Mouse (Mus musculus) CH12F3 (cell line): ENCODE results near the gene Dlst.

Experiments used
- in situ Hi-C: fragments of 300-500 bp; cut with MboI; formaldehyde crosslinking; loops from 2 replicates; pipeline ENCODE4 v1.14.3; 2020; ENCODE audit warnings: low sequenced_read_pairs

Gene Dlst

DNA sequence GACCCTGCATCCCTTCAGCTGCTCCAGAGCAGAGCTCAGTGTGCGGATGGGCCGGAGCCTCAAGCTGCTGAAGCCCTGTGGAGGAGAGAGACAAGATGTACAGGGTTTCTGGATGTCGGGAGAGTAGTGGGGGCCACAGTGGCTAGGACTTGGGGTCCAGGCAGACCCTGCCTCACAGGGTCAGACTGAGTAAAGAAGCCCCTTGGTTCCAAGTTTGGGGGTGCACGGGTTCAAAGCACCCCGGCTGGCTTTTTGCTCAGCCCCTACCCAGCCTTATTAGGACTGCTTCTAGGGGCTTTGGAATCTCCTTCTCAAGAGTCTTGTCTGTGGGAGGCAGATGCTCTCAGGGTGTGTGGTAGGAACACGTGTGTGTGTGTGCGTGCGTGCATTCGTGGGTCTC, 36.2 kb downstream of the Dlst start:
- in situ Hi-C loops: no loop called here

DNA sequence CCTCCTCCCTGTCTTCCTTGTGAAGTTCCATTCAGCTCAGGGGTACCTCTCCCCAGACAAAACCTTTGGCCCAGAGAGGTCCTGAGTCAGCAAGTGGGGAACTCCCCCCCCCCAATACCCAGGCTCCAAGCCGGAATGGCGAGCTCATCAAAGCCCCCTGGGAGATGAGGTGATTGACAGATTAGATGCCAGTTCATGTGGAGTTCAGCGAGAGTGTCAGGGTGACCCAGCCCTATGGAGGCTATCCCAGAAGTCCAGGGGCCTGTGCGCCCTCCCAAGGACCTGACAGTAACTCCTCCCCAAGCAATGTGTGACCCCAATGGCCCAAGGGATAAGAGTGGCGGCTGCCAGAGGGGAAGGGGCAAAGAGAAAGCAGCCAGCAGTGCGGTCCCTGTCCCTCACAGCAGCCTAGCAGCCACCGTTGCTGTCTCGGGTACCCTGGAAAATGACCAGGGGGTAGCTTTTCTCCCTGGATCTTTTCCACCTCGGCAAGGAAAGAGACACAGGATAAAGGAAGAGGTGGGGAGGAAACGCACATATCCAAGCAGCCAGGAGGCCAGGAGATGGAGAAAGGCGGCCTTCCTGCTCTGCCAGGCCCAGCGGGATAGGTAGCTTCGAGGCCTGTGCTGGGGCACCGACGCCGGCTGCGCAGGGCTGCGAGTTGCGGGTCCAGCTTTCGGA, 39.8 kb downstream of the Dlst start:
- in situ Hi-C loops: loop anchor here (10.0 kb wide), 1 partner anchor 144 kb away; no protein-coding TSS in a partner anchor

DNA sequence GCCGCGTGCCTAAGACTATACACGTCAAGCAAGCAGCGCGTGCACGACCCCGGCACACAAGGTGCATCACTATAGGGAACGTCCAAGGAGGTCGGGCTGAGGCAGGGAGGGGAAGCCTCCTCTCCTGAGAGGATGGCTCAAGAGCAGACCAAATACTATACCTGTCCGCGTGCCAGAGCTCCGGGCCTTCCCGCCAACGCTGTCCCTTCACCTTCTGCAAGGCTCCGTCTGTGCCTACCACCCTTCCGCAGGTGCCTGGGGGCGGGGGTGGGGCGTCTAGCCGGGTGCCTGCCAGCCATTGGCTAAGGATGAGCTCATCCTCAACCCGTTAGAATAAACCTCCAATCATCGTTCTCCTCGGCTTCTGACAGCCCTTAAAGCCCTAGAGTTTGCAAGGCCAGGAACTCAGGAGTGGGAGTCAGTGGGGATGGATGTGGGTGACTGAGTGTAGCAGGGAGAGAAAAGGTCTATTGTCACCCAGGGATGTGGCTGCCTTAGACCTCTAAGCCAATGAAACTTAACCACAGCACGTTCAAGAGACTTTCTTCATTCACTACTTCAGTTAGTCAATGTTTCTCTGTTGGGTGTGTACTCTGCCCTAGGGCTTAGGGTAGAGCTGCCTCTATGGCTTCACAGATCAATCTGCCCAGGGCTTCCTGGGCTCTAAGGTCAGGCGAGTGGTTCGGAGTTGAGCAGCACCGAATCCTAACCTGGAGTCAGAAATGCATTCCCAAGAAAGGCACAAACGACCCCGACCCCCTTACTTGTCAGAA, 40.6 kb downstream of the Dlst start, which contains the start of gene Rps6kl1:
Gene Rps6kl1 (minus strand): TSS at position 263 of the 773 bp plus-strand sequence.
- in situ Hi-C loops: loop anchor here (10.0 kb wide), 1 partner anchor 144 kb away; no protein-coding TSS in a partner anchor

DNA sequence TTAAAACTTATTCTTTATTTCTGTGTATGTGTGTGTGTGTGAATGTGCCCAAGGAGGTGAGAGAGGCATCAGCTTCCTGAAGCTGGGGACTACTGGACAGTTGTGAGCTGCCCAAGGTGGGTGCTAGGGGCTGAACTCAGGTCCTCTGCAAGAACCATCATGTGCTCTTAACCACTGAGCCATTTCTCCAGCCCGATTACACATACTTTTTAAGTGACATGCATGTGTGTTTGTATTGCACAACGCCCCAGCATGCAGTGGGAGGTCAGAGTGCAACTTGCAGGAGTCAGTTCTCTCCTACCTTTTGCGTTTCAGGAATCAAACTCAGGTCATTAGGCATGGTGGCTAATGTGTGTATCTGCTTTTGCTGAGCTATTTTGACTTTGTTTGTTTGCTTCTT, 42.4 kb downstream of the Dlst start:
- in situ Hi-C loops: loop anchor here (10.0 kb wide), 1 partner anchor 142 kb away; no protein-coding TSS in a partner anchor

DNA sequence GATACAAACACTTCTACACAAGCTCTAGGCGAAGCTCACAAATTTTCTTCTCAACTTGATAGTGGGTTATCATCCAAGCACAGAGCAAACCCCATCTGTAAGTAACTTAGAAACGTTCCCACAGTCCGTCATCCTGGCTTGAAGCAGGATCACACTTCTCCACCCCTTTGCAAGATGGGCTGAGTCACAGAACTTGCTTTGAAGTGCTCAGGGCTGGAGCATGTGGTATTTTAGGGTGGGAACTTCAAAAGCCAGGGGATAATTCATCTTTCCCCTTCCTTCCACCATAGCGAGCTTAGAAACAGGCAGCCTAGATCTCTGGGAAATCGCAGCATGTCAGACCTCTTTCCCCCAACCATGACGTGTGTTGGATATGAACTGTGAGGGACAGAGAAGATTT, 45.7 kb downstream of the Dlst start:
- in situ Hi-C loops: loop anchor here (10.0 kb wide), 1 partner anchor 138 kb away; no protein-coding TSS in a partner anchor

DNA sequence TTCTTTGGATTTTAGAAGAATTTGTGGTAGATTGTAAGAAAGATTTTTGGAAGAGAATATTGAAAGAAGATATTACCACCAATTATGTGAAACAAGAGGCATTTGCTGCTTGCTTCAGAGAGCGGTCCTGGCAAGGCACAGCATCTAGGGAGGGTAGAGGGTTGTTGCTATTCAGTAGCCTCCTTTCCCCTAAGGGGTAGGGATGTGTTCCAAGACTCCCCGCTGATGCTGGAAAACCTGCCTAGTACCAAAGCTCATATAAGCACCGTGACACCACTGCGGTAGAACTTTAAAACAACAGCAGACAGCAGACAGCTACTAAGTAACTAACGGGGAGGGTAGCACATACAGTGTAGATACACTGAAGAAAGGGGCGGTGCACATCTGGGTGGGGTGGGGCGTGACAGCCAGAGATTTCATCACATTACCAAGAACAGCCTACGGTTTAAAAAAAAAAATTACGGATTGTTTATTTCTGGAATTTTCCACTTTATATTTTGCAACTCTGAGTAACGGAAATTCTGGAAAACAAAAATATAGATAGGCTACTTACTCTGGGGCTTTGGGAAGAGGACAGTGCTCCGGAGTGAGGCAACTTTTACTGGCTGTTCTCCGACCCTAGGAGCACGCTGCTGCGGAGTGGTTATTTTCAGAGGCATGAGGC, 47.3 kb downstream of the Dlst start:
- in situ Hi-C loops: loop anchor here (10.0 kb wide), 1 partner anchor 137 kb away; no protein-coding TSS in a partner anchor

DNA sequence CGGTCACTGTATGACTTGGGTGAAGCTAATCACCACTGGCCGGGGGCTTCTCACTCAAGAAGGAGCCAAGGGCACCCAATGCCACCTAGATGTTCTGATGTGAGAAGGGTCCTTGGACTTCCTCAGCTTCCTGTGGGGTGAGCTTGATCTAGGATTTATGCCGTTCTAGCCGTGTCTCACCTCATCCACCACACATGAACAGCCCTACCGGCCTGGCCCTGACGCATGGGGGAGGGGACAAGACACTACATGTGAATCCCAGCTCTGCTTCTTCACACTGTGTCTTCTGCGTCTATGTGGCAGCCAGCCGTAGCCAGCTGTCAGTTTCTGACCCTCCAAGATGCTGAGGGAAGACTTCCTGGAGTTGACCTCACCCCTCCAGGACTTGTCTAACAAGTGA, 48.2 kb downstream of the Dlst start:
- in situ Hi-C loops: loop anchor here (10.0 kb wide), 1 partner anchor 136 kb away; no protein-coding TSS in a partner anchor

DNA sequence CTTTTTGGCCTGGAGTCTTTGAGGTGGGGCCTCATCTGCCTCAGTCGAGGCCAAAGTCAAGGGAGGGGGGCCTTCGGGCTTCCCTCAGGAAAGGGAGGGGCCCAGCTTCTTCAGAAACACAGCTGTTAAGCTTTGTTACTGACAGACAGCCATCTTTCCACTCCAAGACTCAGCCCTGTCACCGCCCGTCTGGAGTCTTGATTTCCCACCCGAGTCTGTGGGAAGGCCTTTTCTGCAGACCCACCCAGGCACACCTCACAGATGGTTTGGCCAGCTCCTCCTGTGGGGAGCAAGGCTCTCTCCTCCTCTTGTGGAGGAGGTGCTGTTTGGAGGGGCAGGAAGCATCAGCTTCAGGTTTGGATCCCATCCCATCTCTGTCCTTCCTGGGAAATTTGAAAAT, 49.0 kb downstream of the Dlst start:
- in situ Hi-C loops: loop anchor here (10.0 kb wide), 1 partner anchor 135 kb away; no protein-coding TSS in a partner anchor

DNA sequence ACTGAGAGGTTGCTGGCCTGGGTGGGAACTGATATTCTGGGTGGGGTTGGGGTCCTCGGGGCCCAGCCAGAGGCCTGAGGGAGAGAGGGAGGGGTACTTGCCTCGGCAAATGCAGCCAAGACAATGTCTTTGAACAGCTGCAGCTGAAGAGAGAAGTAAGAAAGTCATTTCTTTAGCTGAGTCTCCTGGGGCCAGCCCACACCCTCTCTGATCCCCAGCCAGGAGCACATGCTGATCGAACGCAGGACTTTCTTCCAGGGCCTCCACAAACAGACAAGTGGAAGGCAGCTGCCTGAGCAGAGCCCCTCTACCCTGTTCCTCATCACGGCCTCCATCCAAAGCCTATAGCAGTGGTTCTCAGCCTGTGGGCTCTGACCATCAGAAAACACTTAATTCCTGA, 54.4 kb downstream of the Dlst start:
- in situ Hi-C loops: no loop called here

DNA sequence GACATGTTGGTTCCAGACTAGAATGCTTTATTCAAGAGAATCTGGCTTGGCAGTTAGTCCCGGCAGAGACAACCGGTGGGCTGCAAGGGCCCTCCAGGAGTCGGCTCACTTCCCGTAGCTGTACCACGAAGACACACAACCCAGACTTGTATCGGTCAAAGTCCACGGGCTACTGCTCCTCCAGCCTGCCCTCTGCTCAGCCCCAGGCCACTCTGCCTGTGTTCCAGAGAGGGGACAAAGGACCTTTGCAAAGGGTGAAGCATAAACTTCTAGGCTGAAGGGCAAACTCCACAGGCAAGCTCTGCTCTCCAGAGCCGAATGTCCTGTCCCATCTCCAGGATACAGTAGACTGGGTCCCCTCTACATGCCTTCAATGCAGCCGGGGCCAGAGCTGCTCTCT, 56.0 kb downstream of the Dlst start:
- in situ Hi-C loops: no loop called here

DNA sequence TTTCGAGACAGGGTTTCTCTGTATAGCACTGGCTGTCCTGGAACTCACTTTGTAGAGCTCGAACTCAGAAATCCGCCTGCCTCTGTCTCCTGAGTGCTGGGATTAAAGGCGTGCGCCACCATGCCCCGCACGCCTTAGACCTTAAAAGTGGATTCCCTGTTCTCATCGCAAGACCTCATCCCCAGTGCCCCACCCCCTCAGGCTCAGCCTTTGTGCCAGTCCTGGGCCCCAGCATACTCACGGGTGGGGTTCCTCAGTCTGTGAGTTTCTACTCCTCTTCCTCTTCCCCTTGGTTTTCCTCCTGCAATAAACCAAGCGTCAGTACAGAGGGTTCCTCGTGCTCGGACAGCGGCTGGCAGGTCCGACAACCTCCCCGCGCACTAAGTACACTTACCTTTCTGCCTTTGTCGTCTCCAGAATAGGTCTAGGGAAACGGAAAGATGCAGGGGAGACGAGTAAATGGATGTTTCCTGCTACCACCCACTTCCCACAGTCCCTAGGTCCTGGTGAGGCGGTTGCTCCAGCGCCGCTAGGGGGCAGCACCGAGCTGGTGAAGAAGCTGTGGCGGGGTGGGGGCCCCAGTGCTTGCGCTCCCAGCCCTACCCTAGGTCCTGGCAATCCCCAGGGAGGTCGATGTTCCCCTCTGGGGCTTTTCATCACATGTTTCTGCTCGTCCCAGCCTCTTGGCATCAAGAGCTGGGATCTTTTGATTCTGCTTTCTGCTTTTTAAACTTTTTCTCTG, 58.7 kb downstream of the Dlst start:
- in situ Hi-C loops: no loop called here

DNA sequence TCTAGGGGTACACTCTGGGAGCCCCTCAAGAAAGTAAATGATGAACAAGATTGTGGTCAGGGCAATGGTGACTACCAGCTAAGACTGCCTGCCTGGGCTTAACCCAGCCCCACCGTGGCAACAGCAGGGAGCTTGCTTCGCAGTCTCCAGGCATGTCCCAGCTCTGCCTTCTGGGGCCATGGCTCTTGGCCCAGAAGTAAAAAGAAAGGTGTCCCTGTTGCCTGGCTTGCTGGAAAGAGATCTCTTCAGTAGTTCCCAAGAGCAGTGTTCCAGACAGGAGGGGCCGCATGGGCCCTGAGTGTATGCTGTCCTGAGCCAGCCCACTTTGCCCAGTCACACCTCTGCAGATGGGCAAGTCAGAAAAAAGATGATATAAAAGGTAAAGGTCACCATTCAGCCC, 59.2 kb downstream of the Dlst start:
- in situ Hi-C loops: no loop called here

DNA sequence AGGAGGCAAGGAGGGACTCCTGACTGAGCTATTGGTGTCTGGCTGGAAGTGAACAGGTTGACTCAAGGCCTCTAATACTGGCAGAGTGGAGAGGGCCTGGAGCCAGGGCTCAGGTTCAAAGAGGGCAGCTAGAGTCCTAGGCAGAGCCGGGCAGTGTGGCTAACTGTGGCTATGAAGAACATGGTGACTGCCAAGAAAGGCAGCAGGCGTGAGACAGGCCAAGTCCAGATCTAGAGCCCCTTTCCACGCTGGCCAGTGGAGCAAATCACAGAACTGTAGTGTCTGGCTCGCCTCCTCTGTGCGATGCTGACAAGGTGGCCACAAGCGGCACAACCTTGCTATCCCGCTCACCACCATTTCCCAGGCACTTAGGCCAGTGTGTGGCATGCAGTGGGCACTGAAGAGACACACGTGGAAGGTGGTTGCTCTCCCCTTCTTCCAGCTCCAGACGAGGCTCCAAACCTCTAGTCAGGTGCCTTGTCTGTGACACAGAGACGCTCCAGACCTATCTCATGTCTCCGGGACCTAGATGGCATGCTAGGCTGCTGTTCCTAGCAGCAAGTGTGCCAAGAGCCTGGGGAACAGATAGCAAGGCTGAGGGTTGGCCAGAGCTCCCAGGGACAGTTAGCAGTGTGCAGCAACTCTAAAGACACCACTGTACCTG, 59.8 kb downstream of the Dlst start:
- in situ Hi-C loops: no loop called here

DNA sequence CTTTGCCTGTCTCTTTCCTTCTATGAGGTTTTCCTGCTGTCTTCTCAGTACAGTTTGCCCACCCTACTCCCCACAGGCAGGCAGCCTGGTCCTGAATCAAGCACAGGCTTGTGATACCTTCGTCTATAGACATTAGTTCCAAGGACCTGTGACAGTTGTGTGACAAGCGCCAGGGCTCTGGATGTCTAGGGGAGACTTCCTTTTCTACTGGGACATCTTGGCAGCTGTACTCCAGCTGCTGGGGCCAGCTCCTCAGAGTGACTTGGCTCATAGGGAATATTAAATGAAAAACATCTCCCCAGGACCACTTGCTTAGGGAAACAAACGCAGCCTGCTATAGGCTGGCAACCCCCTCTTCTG, 60.3 kb downstream of the Dlst start:
- in situ Hi-C loops: no loop called here

DNA sequence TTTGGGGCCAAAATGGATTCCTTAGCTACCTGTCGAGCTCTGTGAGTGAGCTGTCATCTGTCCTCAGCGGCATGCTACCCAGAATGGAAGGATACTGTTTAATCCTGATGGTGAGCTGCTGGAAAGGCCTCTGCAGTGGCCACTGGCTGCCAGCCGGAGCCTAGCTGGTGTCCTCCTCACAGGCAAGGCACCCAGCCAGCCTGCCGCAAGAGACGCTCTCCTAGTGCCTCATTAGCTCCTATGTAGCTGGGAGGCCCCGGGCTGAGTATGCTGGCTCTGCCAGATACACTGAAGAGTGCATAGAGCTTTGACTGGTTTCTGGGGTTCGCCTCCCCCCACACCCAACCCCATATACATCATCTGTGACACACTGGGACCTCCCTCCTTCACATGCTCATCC, 63.4 kb downstream of the Dlst start:
- in situ Hi-C loops: no loop called here

DNA sequence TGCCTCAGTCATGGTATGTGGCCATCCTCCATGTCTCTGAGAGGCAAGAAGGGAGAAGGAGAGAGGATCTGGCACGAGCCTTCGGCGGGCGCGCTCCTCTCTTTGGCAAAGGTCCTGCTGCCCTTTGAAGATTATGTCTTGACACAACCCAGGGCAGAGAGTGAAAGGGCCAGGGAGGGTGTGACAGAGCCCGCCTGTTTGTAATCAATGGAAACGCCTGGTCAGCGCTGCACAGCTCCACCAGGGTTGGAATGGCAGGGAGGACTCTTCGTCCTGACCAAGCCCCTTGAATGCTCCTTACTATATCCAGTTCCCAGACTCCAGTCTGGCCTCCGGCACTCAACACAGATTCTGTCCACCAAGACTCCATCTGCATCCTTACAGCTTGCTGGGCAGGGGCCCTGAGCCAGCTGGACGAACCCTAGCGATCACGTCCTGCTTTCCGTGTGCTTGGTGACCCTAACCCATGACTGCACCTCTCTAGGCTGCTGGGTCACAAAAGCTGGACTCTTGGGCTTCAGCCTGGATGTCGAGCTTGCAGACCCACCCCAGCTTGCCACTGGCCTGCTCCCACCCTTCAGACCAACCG, 64.5 kb downstream of the Dlst start:
- in situ Hi-C loops: no loop called here

DNA sequence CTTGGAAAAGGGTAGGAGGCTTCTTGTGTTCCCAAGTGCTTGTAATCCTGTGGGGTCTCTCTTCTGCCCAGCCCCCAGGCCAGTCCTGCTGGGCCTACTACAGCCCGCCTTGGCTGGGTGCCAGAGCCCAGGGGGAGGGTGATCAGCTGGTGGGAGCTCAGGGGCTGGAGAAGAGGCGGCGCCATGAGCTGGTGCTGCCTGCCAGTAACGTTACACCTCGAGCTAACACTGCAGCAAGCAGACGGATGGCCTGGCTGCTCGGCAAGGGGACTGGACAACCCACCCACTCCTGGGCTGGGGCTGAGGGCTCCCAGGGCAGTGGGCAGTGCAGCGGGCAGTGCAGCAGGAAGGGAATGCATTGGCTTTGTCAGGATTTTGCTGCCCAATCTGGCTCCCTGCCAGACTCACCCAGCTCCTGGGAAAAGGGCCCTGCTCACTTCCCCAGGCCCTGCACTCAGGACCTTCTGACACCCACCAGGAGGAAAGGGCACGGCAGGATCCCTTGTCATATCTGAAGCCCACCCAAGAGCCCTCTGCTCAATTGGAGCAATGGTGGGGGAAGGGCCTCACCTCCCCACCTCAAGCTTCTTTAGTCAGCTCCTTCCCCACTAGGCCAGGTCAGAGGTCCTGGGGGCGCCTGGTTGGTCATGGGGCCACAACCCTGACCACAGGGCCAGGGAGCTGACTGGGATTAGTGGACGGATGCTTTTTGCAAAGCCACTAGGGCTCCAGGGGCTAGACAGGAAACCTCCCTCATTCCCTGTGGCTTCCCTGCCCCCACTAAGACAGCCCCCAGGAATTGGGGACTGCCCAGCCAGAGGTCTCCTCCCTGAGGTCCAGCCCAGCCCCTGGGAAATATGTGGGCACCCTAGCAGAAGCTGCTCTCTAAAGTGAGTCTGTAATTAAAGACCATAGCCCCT, 65.6 kb downstream of the Dlst start:
- in situ Hi-C loops: no loop called here

DNA sequence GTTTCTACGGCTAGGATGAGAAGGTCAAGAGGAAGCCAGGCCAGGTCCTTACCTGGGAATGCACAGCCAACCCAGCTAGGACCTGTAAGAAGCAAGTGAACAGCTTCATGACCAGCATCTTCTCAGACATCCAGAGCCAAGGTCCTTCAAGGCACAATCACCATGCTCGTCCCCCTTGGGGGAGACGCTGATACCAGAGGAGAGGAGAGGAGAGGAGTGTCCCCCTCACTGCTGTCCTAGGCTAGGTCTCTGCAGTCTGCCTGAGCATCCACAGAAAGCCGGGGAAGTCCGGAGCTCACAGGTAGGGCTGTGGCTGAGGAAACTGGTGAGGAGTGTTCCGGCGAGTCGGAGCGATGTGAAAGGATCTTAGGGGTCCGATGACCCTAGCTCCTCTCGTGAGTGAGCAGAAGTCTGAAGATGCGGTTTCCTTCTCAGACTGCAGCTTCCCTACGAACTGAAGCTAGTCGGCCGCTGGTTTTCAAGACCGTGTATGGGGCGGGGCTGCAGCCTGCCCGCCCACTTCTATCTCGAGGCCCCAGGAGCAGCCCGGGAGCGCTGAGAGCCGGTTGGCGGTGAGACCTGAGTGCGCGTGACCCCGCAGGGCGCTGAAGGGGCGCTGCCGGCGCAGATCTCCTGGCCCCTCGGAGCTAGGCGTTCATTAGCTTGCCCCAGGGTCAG, 66.4 kb downstream of the Dlst start:
- in situ Hi-C loops: no loop called here
